Mouse (Mus musculus): ENCODE results near the gene Gal3st2. TPM values are rescaled to one million over a fixed set of nuclear protein-coding genes. Genes with fewer than 3 reads are reported as not detected.
"Not testable (repeated sequence)": the region's sequence is repeated elsewhere in the genome, so short reads cannot be mapped to it uniquely, and the experiment has no call there.

The Gal3st2 gene
- polyA plus RNA-seq, 1 experiment from 2014 or later = not detected

GRCm38 (mm10) chr1:93826540-93826835, 34.6 kb upstream of the Gal3st2 start:
- Histone ChIP-seq H3K9me3 (ENCODE audit: control insufficient read depth, low read length) (no peaks in the 10 kb centered on the region), H3K4me1 (replicated peaks; ENCODE audit: control insufficient read depth, insufficient read depth, low read length) (peaks cover 17% of the 10 kb centered on the region), H3K36me3 (ENCODE audit: control insufficient read depth, insufficient read depth) (0 out of 2 replicates have a peak, but pooled peaks cover under 1% of the 10 kb centered on the region), H3K27ac (ENCODE audit: low read length) (no peak overlapping the region), H3K9ac (replicated peaks; ENCODE audit: low read depth, low read length) (peak overlapping the region; percentile 67; the same call in 1 of the 2 replicates), H3K4me2 (ENCODE audit: low read length) (peak overlapping the region; percentile 91; the same call in 1 of the 2 replicates), H3K4me3 (replicated peaks; ENCODE audit: low read length) (no peak overlapping the region), H3K27me3 (replicated peaks; ENCODE audit: control insufficient read depth, insufficient read depth, low read length) (no peaks in the 10 kb centered on the region)
- WGBS = 95% methylated on average over 9 of the region's 9 CpGs
- ATAC-seq = no peak

- H3K4me2 ChIP-seq (ENCODE audit: low read length); H3K4me1 ChIP-seq (replicated peaks; ENCODE audit: control insufficient read depth, insufficient read depth, low read length); ATAC-seq; H3K9ac ChIP-seq (replicated peaks; ENCODE audit: low read depth, low read length); H3K27ac ChIP-seq (ENCODE audit: low read length); H3K4me3 ChIP-seq (replicated peaks; ENCODE audit: low read length); H3K27me3 ChIP-seq (replicated peaks; ENCODE audit: control insufficient read depth, insufficient read depth, low read length); H3K9me3 ChIP-seq (ENCODE audit: control insufficient read depth, low read length); H3K36me3 ChIP-seq (ENCODE audit: control insufficient read depth, insufficient read depth): not testable (repeated sequence)
- 51% methylated on average over 3 of the region's 4 CpGs for WGBS
Observed at GRCm38 (mm10) chr1:93832754-93833360, 28.2 kb upstream of the Gal3st2 start.

DNA sequence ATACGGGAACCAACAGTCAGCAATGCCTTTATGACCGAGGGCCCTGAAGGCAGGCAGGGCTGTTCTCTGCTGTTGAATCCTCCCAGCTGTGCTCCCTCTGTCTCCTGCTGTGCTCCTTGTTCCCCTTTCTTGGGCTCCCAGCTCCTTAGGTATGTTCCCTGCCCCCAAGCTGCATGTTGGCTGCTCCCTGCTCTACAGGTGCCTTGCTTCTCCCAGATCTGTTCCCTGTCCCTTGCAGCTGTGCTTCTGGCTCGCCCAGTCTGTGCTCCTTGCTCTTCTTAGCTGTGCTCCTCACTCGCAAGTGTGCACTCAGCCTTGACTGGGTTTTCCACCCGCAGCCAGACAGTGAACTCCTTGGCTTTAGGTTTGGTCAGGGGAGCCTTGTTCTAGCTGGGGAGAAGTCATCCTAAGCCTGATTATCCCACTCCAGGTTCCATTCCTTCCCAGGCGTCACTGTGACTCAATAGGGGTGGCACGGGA, 26.4 kb upstream of the Gal3st2 start:
- H3K4me3 ChIP-seq (replicated peaks; ENCODE audit: low read length) = no peak overlapping the region
- no peak overlapping the region for H3K9ac ChIP-seq (replicated peaks; ENCODE audit: low read depth, low read length)
- H3K27me3 ChIP-seq (replicated peaks; ENCODE audit: control insufficient read depth, insufficient read depth, low read length) = no peaks in the 10 kb centered on the region
- H3K4me1 ChIP-seq (replicated peaks; ENCODE audit: control insufficient read depth, insufficient read depth, low read length) = no peaks in the 10 kb centered on the region
- H3K36me3 ChIP-seq (ENCODE audit: control insufficient read depth, insufficient read depth) = no peaks in the 10 kb centered on the region; the same call in 1 of the 2 replicates
- no peak overlapping the region for H3K4me2 ChIP-seq (ENCODE audit: low read length)
- 80% methylated on average over 7 of the region's 7 CpGs for WGBS
- no peaks in the 10 kb centered on the region for H3K9me3 ChIP-seq (ENCODE audit: control insufficient read depth, low read length)
- no peak overlapping the region for H3K27ac ChIP-seq (ENCODE audit: low read length)
- ATAC-seq = no peak

DNA sequence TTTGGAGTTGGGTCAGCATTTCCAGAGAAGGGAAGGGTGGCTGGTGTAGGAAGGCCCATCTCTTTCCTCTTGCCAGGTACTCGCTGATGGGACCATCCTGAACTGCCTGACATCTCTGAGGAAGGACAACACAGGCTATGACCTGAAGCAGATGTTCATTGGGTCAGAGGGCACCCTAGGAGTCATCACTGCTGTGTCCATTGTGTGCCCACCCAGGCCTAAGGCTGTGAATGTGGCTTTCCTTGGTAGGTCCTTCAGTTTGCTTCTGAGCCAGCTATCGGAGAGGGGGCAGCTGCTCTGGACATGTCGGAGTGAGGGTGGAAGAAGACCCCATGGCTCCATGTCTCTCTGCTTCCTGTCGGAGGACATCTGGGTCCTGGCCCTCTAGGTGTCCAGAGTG, 25.9 kb upstream of the Gal3st2 start:
- no peak overlapping the region for H3K4me3 ChIP-seq (replicated peaks; ENCODE audit: low read length)
- no peaks in the 10 kb centered on the region; the same call in 1 of the 2 replicates for H3K36me3 ChIP-seq (ENCODE audit: control insufficient read depth, insufficient read depth)
- H3K4me2 ChIP-seq (ENCODE audit: low read length) = no peak overlapping the region
- no peak overlapping the region for H3K27ac ChIP-seq (ENCODE audit: low read length)
- no peaks in the 10 kb centered on the region for H3K4me1 ChIP-seq (replicated peaks; ENCODE audit: control insufficient read depth, insufficient read depth, low read length)
- WGBS = 97% methylated on average over 4 of the region's 4 CpGs
- no peak for ATAC-seq
- H3K9me3 ChIP-seq (ENCODE audit: control insufficient read depth, low read length) = no peaks in the 10 kb centered on the region
- no peaks in the 10 kb centered on the region for H3K27me3 ChIP-seq (replicated peaks; ENCODE audit: control insufficient read depth, insufficient read depth, low read length)
- H3K9ac ChIP-seq (replicated peaks; ENCODE audit: low read depth, low read length) = no peak overlapping the region

DNA sequence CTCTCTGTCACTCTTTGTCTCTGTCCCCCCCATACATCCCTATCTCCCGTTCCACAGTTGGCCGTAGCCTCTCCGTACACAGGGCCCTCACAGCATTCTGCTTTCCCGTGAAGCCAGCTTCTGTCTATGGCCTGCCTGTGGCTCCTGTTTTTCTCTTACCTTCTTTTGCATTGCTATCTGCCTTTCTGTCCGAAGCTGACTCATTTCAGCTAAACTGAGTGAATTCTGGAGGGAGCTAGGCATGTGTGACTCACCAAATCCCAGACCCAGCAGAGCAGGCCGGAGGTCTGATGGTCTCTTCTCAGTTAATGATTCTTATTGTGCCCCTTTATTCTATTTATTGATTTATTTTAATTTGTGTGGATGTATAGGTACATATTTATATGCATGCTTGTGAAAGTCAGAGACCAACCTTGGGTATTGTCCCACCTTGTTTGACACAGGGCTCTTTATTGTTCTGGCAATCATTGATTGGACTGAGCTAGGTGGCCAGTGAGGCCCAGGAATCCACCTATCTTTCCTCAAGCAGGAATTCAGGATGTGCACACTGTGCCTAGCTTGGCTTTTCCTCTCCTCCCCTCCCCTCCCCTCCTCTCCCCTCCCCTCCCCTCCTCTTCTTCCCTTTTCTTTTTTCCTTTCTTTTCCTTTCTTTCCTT, 25.1 kb upstream of the Gal3st2 start:
- ATAC-seq = no peak
- H3K27me3 ChIP-seq (replicated peaks; ENCODE audit: control insufficient read depth, insufficient read depth, low read length) = no peaks in the 10 kb centered on the region
- H3K4me2 ChIP-seq (ENCODE audit: low read length) = no peak overlapping the region
- no peaks in the 10 kb centered on the region for H3K9me3 ChIP-seq (ENCODE audit: control insufficient read depth, low read length)
- no peaks in the 10 kb centered on the region for H3K4me1 ChIP-seq (replicated peaks; ENCODE audit: control insufficient read depth, insufficient read depth, low read length)
- H3K36me3 ChIP-seq (ENCODE audit: control insufficient read depth, insufficient read depth) = no peaks in the 10 kb centered on the region; the same call in 1 of the 2 replicates
- H3K27ac ChIP-seq (ENCODE audit: low read length) = no peak overlapping the region
- no peak overlapping the region for H3K4me3 ChIP-seq (replicated peaks; ENCODE audit: low read length)
- WGBS = 90% methylated on average over 6 of the region's 6 CpGs
- no peak overlapping the region for H3K9ac ChIP-seq (replicated peaks; ENCODE audit: low read depth, low read length)

DNA sequence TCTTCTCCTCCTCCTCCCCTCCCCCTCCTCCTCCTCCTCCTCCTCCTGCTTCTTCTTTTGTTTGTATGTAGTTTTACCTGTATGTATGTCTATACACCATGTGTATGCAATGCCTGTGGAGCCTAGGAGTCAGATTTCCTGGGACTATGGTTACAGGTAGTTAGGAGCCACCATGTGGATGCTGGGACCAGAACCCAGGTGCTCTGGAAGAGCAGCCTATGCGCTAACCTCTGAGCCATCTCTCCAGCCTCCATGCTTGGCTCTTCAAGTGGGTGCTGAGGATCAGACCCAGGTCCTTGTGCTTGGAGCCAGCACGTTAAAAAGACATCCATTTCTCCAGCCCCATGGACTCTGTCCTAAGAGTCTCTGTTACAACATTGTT, 24.6 kb upstream of the Gal3st2 start:
- H3K36me3 ChIP-seq (ENCODE audit: control insufficient read depth, insufficient read depth) = no peaks in the 10 kb centered on the region; the same call in 1 of the 2 replicates
- H3K9ac ChIP-seq (replicated peaks; ENCODE audit: low read depth, low read length) = no peak overlapping the region
- ATAC-seq = no peak
- no peak overlapping the region for H3K4me3 ChIP-seq (replicated peaks; ENCODE audit: low read length)
- no peak overlapping the region for H3K4me2 ChIP-seq (ENCODE audit: low read length)
- 96% methylated on average over 2 of the region's 2 CpGs for WGBS
- H3K9me3 ChIP-seq (ENCODE audit: control insufficient read depth, low read length) = no peaks in the 10 kb centered on the region
- H3K27ac ChIP-seq (ENCODE audit: low read length) = no peak overlapping the region
- H3K27me3 ChIP-seq (replicated peaks; ENCODE audit: control insufficient read depth, insufficient read depth, low read length) = no peaks in the 10 kb centered on the region
- H3K4me1 ChIP-seq (replicated peaks; ENCODE audit: control insufficient read depth, insufficient read depth, low read length) = no peaks in the 10 kb centered on the region

- H3K27me3 ChIP-seq (replicated peaks; ENCODE audit: control insufficient read depth, insufficient read depth, low read length) = no peaks in the 10 kb centered on the region
- no peak overlapping the region for H3K4me2 ChIP-seq (ENCODE audit: low read length)
- H3K4me3 ChIP-seq (replicated peaks; ENCODE audit: low read length) = no peak overlapping the region
- 96% methylated on average over 8 of the region's 8 CpGs for WGBS
- H3K4me1 ChIP-seq (replicated peaks; ENCODE audit: control insufficient read depth, insufficient read depth, low read length) = no peaks in the 10 kb centered on the region
- H3K27ac ChIP-seq (ENCODE audit: low read length) = no peak overlapping the region
- H3K36me3 ChIP-seq (ENCODE audit: control insufficient read depth, insufficient read depth) = no peaks in the 10 kb centered on the region; the same call in 1 of the 2 replicates
- no peak overlapping the region for H3K9ac ChIP-seq (replicated peaks; ENCODE audit: low read depth, low read length)
- H3K9me3 ChIP-seq (ENCODE audit: control insufficient read depth, low read length) = no peaks in the 10 kb centered on the region
- ATAC-seq = no peak
Observed at GRCm38 (mm10) chr1:93837335-93837734, 23.8 kb upstream of the Gal3st2 start.

DNA sequence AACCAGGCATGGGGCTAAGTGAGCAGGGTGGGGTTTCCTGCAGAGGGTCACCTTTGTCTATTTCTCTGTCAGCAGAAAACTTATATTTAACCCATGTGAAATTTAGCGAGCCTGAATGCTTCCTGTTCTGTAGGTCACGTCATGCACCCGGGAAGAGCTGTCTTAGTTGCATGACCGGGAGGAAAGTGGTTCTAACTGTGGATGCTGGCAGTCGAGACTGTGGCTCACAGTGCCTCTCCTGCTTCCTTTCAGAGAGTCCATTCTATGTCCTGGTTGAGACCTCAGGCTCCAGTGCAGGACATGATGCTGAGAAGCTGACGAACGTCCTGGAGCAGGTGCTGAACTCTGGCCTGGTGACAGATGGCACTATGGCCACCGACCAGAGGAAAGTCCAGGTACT, 22.5 kb upstream of the Gal3st2 start:
- not testable (repeated sequence) for H3K4me2 ChIP-seq (ENCODE audit: low read length); H3K9me3 ChIP-seq (ENCODE audit: control insufficient read depth, low read length); H3K9ac ChIP-seq (replicated peaks; ENCODE audit: low read depth, low read length); H3K27ac ChIP-seq (ENCODE audit: low read length); H3K4me1 ChIP-seq (replicated peaks; ENCODE audit: control insufficient read depth, insufficient read depth, low read length); ATAC-seq; H3K4me3 ChIP-seq (replicated peaks; ENCODE audit: low read length); H3K36me3 ChIP-seq (ENCODE audit: control insufficient read depth, insufficient read depth); H3K27me3 ChIP-seq (replicated peaks; ENCODE audit: control insufficient read depth, insufficient read depth, low read length)
- WGBS = 92% methylated on average over 7 of the region's 8 CpGs

DNA sequence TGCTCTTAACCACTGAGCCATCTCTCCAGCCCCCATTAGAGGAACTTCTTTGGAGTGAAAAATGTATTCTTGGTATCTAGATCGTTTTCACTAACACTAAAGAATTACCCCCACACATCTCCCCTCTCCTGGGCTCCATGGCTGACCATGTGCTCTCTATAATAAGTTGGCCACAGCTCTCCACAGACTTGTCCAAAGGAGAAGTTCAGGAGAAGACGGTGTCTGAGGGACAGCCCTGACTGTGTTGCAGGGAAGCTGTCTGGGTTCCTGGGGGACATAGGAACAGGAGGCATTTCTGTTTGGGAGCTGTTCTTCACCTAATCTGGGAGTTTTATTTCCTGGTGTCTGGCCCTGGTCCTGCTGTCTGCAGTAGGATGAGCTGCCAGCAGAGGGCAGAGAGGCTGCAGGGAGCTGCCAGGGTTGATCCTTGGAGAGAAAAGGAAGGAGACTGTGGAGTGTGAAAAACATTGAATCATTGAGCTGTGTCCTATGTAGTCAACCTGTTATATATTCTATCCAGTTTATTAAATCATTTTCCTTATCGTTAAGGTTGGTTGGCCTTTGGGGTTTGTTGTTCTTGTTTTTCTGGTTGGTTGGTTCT, 15.2 kb upstream of the Gal3st2 start:
- WGBS = 67% methylated on average over 1 of the region's 3 CpGs
- not testable (repeated sequence) for H3K4me1 ChIP-seq (replicated peaks; ENCODE audit: control insufficient read depth, insufficient read depth, low read length); H3K36me3 ChIP-seq (ENCODE audit: control insufficient read depth, insufficient read depth); H3K27ac ChIP-seq (ENCODE audit: low read length); H3K9me3 ChIP-seq (ENCODE audit: control insufficient read depth, low read length); H3K4me3 ChIP-seq (replicated peaks; ENCODE audit: low read length); H3K27me3 ChIP-seq (replicated peaks; ENCODE audit: control insufficient read depth, insufficient read depth, low read length); H3K4me2 ChIP-seq (ENCODE audit: low read length); H3K9ac ChIP-seq (replicated peaks; ENCODE audit: low read depth, low read length)
- peak; percentile 67; the same call in 1 of the 2 replicates for ATAC-seq
